Mouse (Mus musculus) heart, postnatal 0 days (tissue): ENCODE data around the gene Igf1r. TPM values are rescaled to one million over a fixed set of nuclear protein-coding genes. Genes with fewer than 3 reads are reported as not detected.

Experiments used
- ATAC-seq: fragments of 200-750 bp; cut with Nextera tagmentation; 2 replicates; pipeline ENCODE4 v1.8.0; 2017; ENCODE audit warnings: low read depth, moderate number of reproducible peaks, moderate library complexity; ENCODE audit not compliant: insufficient read depth
- DNase-seq: peaks from one replicate; pipeline ENCODE4 v3.0.0-alpha.2; 2016; ENCODE audit warnings: low spot score
- H3K27ac ChIP-seq: fragments of 300-500 bp; sonication (generic); 2 replicates; pipeline ENCODE4 v1.5.1; 2014; ENCODE audit warnings: low read depth, mild to moderate bottlenecking
- H3K27me3 ChIP-seq: fragments of 300-500 bp; sonication (generic); 2 replicates; pipeline ENCODE4 v1.6.1; 2014; ENCODE audit warnings: low read length, mixed read lengths; ENCODE audit not compliant: control insufficient read depth, insufficient read depth
- H3K36me3 ChIP-seq: fragments of 300-500 bp; sonication (generic); replicated peaks from 2 replicates; pipeline ENCODE4 v1.6.1; 2014; ENCODE audit warnings: low read length, mixed read lengths; ENCODE audit not compliant: control insufficient read depth, insufficient read depth
- H3K4me1 ChIP-seq: fragments of 300-500 bp; sonication (generic); 2 replicates; pipeline ENCODE4 v1.6.1; 2014; ENCODE audit warnings: antibody characterized with exemption; ENCODE audit not compliant: control insufficient read depth, insufficient read depth
- H3K4me2 ChIP-seq: fragments of 300-500 bp; sonication (generic); 2 replicates; pipeline ENCODE4 v1.6.1; 2014; ENCODE audit warnings: low read depth, mild to moderate bottlenecking, low read length, moderate library complexity
- H3K4me3 ChIP-seq: fragments of 300-500 bp; sonication (generic); 2 replicates; pipeline ENCODE4 v1.5.1; 2014; ENCODE audit warnings: low read depth, low read length
- H3K9ac ChIP-seq: fragments of 300-500 bp; sonication (generic); replicated peaks from 2 replicates; pipeline ENCODE4 v1.6.1; 2014; ENCODE audit warnings: low read depth, low read length, mixed read lengths
- H3K9me3 ChIP-seq: fragments of 300-500 bp; sonication (generic); replicated peaks from 2 replicates; pipeline ENCODE4 v1.6.1; 2016; ENCODE audit warnings: low read length; ENCODE audit not compliant: control insufficient read depth
- CTCF ChIP-seq: IDR thresholded peaks from 2 replicates; pipeline ENCODE4 v1.5.1; 2016; ENCODE audit warnings: antibody characterized with exemption, control low read depth, low read depth
- EP300 ChIP-seq: IDR thresholded peaks from 2 replicates; pipeline ENCODE4 v1.6.1; 2016; ENCODE audit warnings: antibody characterized with exemption, low read depth
- WGBS: fragments of 180-500 bp; shearing (Covaris S2); extraction: QIAGEN DNeasy Blood & Tissue Kit; methylation state at CpG from one replicate; pipeline ENCODE4 v1.1.7; 2014; 5-methylcytosine and 5-hydroxymethylcytosine counted together
- polyA plus RNA-seq: library from polyadenylated mRNA; unstranded; fragments of >200 nt; fragmentation: Nextera tagmentation; extraction: Ambion mirVana; gene quantifications from 2 replicates; pipeline ENCODE4 v1.2.1, GENCODE M21; 2015
- total RNA-seq: library from RNA; depleted of rRNA; stranded (reverse); fragments of >200 nt; gene quantifications from 2 replicates; pipeline ENCODE4 v1.2.3, GENCODE M21; 2014; ENCODE audit warnings: low replicate concordance

Gene Igf1r
- total and polyA plus RNA-seq, 2 experiments from 2014 or later, result 8.8 to 41.8 TPM

DNA sequence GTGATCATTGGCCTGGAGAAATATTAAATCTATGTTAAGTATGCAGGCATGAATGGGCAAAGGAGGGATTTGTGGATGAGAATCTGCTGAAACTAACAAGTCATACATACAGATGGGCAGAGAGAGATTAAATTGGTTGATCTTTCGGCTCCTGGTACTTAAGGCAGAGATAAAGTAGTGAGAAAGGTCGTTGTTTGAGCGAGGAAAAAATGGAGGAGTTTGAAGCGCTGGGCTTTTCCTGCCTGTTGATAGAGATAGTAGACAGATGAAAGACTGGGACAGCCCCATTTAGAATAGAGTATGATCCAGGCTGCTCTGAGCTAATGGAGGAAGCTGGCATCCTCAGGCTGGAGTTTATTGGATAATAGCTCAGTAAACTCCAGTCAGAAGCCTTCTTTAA lies 65.4 kb downstream of the Igf1r start:
- no peak overlapping the region for H3K4me3 ChIP-seq
- ATAC-seq (no peak), DNase-seq (no peak)
- H3K27ac ChIP-seq, result peak overlapping the region; percentile 39; the same call in 1 of the 2 replicates
- H3K4me1 ChIP-seq, result peaks cover 53% of the 10 kb centered on the region
- no peaks in the 10 kb centered on the region for H3K27me3 ChIP-seq
- no peak overlapping the region for H3K9ac ChIP-seq
- no peak for TF ChIP-seq EP300
- no peak for TF ChIP-seq CTCF
- H3K36me3 ChIP-seq, result peaks cover 5% of the 10 kb centered on the region; the same call in 1 of the 2 replicates
- 24% methylated on average over 4 of the region's 4 CpGs for WGBS
- no peak overlapping the region for H3K4me2 ChIP-seq
- H3K9me3 ChIP-seq, result no peaks in the 10 kb centered on the region

DNA sequence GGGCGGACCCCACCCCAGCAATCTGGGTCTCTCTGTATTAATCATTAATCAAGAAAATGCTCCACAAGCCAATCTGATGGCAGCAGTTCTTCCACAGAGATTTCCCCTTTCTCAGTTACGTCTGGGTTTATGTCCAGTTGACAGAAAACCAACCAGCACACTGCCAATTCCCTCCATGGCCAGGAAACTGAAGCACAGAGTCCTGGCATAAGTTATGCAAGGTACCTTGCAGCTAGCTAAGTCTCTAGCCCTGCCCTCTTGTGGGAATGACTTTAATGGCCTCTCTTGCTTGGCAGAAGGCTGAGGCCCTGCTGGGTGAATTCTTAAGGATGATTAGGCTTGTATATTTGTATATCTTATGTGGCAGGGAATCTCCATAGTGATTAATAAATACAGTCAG lies 67.9 kb downstream of the Igf1r start:
- Histone ChIP-seq H3K4me1 (peaks cover 60% of the 10 kb centered on the region), H3K9ac (no peak overlapping the region), H3K36me3 (peaks cover 5% of the 10 kb centered on the region; the same call in 1 of the 2 replicates), H3K4me3 (no peak overlapping the region), H3K4me2 (no peak overlapping the region), H3K27me3 (no peaks in the 10 kb centered on the region), H3K9me3 (no peaks in the 10 kb centered on the region), H3K27ac (0 out of 2 replicates have a peak overlapping the region, but pooled peaks have one; percentile 79)
- WGBS, result 82% methylated on average over 2 of the region's 2 CpGs
- ATAC-seq (no peak), DNase-seq (no peak)
- no peak for TF ChIP-seq CTCF
- no peak for TF ChIP-seq EP300

DNA sequence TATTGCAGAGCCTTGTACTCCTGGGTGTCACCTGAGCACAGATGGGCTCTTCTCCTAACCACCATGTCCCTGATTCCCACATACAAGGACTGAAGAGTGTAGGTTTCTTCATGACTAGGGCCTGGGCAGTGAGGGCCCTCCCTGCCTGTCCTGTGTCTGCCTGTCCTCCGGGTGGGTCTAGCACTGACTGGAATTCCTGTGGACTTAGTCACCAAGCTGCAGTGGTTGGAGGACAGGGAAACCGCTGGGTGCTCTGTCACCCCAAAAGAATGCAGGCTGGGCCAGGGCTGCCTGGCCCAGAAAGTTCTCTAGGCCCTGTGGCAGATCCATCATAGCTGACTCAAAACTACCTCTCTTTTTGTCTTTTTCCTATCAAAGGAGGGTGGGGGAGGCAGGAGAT lies 69.1 kb downstream of the Igf1r start:
- Histone ChIP-seq H3K4me3 (no peak overlapping the region), H3K9ac (0 out of 2 replicates have a peak overlapping the region, but pooled peaks have one; percentile 18), H3K4me2 (no peak overlapping the region), H3K9me3 (no peaks in the 10 kb centered on the region), H3K36me3 (peaks cover 5% of the 10 kb centered on the region; the same call in 1 of the 2 replicates), H3K27ac (peak overlapping the region; percentile 79), H3K27me3 (no peaks in the 10 kb centered on the region), H3K4me1 (peaks cover 70% of the 10 kb centered on the region)
- TF ChIP-seq EP300 (no peak), CTCF (no peak)
- ATAC-seq (peak; percentile 95), DNase-seq (peak; percentile 67)
- WGBS, result 2% methylated on average over 2 of the region's 2 CpGs

DNA sequence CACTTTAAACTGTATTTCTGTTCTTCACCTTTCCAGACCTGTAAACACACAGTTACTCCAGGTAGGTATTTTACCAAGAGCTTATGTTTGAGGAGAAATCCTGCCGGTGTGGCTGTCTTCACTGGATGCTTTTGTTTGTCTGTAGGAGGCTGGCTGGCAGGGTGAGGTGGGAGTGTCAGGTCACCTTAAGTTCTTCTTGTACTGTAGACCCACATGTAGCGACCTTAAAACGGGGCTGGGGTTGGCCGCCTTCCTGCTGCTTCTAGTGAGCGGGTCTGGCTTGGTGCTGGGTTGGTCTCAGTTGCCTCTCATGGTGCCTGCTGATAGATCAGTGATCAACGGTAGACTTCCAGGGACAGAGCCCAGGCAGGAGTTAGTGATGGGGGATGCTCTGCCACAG lies 69.6 kb downstream of the Igf1r start:
- WGBS, result 45% methylated on average over 6 of the region's 6 CpGs
- ATAC-seq, result no peak
- H3K9me3 ChIP-seq, result no peaks in the 10 kb centered on the region

DNA sequence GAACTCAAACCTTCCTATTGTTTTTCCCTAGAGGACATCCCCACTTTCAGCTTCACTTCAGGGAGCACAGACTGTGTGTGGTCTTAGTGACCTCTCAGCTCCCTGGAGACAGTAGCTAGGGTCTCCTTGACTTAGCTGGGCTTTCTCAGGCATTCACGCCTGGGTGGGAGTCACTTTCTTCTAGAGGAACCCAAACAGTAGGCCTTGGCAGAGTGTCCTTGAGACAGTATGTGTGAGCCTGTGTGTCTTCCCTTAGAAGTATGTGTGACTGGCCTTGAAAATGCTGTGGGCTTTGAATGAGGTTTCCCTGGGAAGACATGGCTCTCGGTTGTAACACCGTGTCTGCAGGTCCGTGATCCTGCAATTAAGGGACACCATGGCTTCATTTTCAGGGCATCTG lies 71.3 kb downstream of the Igf1r start:
- no peak for DNase-seq
- 87% methylated on average over 4 of the region's 4 CpGs for WGBS
- no peak overlapping the region for H3K4me3 ChIP-seq

More for the DNA sequence above, 69.6 kb downstream of the Igf1r start:
- Histone ChIP-seq H3K4me1 (peaks cover 71% of the 10 kb centered on the region), H3K36me3 (peaks cover 5% of the 10 kb centered on the region; the same call in 1 of the 2 replicates), H3K27ac (peak overlapping the region; percentile 79), H3K9ac (0 out of 2 replicates have a peak overlapping the region, but pooled peaks have one; percentile 13), H3K4me3 (no peak overlapping the region), H3K27me3 (no peaks in the 10 kb centered on the region), H3K4me2 (no peak overlapping the region)
- DNase-seq, result no peak
- TF ChIP-seq CTCF, result no peak
- TF ChIP-seq EP300, result no peak

DNA sequence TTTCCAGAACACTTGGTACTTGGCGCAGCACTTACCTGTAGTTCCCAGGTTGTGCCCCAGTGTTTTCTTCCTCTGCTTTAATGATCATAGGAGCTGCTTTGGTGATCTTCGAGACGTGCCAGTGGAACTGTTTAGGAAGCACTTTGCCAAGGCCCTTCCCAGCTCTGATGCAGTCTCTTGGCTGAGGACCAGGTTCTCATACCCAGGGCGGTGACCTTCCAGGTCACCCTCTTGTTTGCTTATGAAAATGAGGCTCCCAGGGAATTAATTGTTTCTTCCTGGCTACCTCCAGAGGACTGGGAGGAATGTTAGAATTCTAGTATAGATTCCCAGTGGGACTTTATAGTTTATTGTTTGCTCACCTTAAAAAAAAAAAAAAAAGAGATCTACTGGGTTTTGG lies 72.0 kb downstream of the Igf1r start:
- no peaks in the 10 kb centered on the region for H3K27me3 ChIP-seq
- no peak for ATAC-seq
- H3K9me3 ChIP-seq, result no peaks in the 10 kb centered on the region
- no peak overlapping the region for H3K4me2 ChIP-seq
- no peak for DNase-seq
- H3K4me1 ChIP-seq, result peaks cover 60% of the 10 kb centered on the region
- no peak overlapping the region for H3K4me3 ChIP-seq
- peaks cover 2% of the 10 kb centered on the region; the same call in 1 of the 2 replicates for H3K36me3 ChIP-seq
- no peak overlapping the region for H3K27ac ChIP-seq
- TF ChIP-seq EP300 (no peak), CTCF (no peak)
- 71% methylated on average over 4 of the region's 4 CpGs for WGBS
- H3K9ac ChIP-seq, result no peak overlapping the region

More for the DNA sequence above, 71.3 kb downstream of the Igf1r start:
- no peak for ATAC-seq
- H3K27ac ChIP-seq, result no peak overlapping the region
- peaks cover 5% of the 10 kb centered on the region; the same call in 1 of the 2 replicates for H3K36me3 ChIP-seq
- TF ChIP-seq EP300 (no peak), CTCF (no peak)
- no peak overlapping the region for H3K4me2 ChIP-seq
- peaks cover 63% of the 10 kb centered on the region for H3K4me1 ChIP-seq
- H3K9me3 ChIP-seq, result no peaks in the 10 kb centered on the region
- no peaks in the 10 kb centered on the region for H3K27me3 ChIP-seq
- no peak overlapping the region for H3K9ac ChIP-seq
